Mouse (Mus musculus) cerebellum, postnatal 10 days (tissue): Measurements from ENCODE around the gene Dusp16.
"Not testable (repeated sequence)": the region's sequence is repeated elsewhere in the genome, so short reads cannot be mapped to it uniquely, and the experiment has no call there.

Experiments used
- DNase-seq, 2 experiments: peaks; one replicate each; pipeline ENCODE4 v3.0.0; 2021; ENCODE audit warnings: mixed read lengths in 2 of 2

Gene Dusp16

GRCm38 (mm10) chr6:134696146-134696545 lies 96.3 kb downstream of the Dusp16 start:
- peak; percentile 77 to 84 for DNase-seq

- DNase-seq = no peak
Measured at GRCm38 (mm10) chr6:134695625-134696024, 96.8 kb downstream of the Dusp16 start.

GRCm38 (mm10) chr6:134694988-134695387 lies 97.4 kb downstream of the Dusp16 start:
- DNase-seq = no peak

GRCm38 (mm10) chr6:134694498-134694897 lies 97.9 kb downstream of the Dusp16 start:
- DNase-seq = no peak

- no peak for DNase-seq
Measured at GRCm38 (mm10) chr6:134685515-134685914, 106.9 kb downstream of the Dusp16 start.

- no peak for DNase-seq
Measured at GRCm38 (mm10) chr6:134685040-134685439, 107.4 kb downstream of the Dusp16 start.

- DNase-seq = peak; percentile 41 to 54
Measured at GRCm38 (mm10) chr6:134684354-134684915, 108.0 kb downstream of the Dusp16 start.

- not testable (repeated sequence) for DNase-seq
Measured at GRCm38 (mm10) chr6:134679330-134679729, 113.1 kb downstream of the Dusp16 start.

GRCm38 (mm10) chr6:134678037-134678436 lies 114.4 kb downstream of the Dusp16 start:
- no peak for DNase-seq

GRCm38 (mm10) chr6:134677504-134677903 lies 114.9 kb downstream of the Dusp16 start:
- DNase-seq = no peak

GRCm38 (mm10) chr6:134673712-134674111 lies 118.7 kb downstream of the Dusp16 start:
- not testable (repeated sequence) for DNase-seq

GRCm38 (mm10) chr6:134670881-134671411 lies 121.5 kb downstream of the Dusp16 start:
- DNase-seq = peak in 1 of 2 experiments; percentile 25

- DNase-seq = no peak
Measured at GRCm38 (mm10) chr6:134669179-134669865, 123.1 kb downstream of the Dusp16 start.

- no peak for DNase-seq
Measured at GRCm38 (mm10) chr6:134668519-134668918, 123.9 kb downstream of the Dusp16 start.

GRCm38 (mm10) chr6:134665817-134666216 lies 126.6 kb downstream of the Dusp16 start:
- DNase-seq = no peak
